Mouse (Mus musculus): Measurements from ENCODE around the gene Plac1.
"Not testable (repeated sequence)": the region's sequence is repeated elsewhere in the genome, so short reads cannot be mapped to it uniquely, and the experiment has no call there.

Plac1 gene

GRCm38 (mm10) chrX:53240011-53240410 is at the start of gene Plac1:
TSS of gene Plac1 (minus strand) at chrX:53240111.
- no peak for DNase-seq (ENCODE audit: low spot score)

- no peak for DNase-seq (ENCODE audit: low spot score)
Observed at GRCm38 (mm10) chrX:53287924-53288323, 48.0 kb upstream of the Plac1 start.

GRCm38 (mm10) chrX:53273124-53273523 is 33.2 kb upstream of the Plac1 start, which contains the start of gene Fam122c:
TSS of gene Fam122c (plus strand) at chrX:53273424.
- DNase-seq (ENCODE audit: low spot score) = no peak

- not testable (repeated sequence) for DNase-seq (ENCODE audit: low spot score)
Observed at GRCm38 (mm10) chrX:53271628-53272027, 31.7 kb upstream of the Plac1 start.

- DNase-seq (ENCODE audit: low spot score) = no peak
Observed at GRCm38 (mm10) chrX:53270063-53270432, 30.1 kb upstream of the Plac1 start.

- DNase-seq (ENCODE audit: low spot score) = peak; percentile 92
Observed at GRCm38 (mm10) chrX:53269289-53270062, 29.6 kb upstream of the Plac1 start, which contains the start of gene Fam122b. TSS of gene Fam122b (minus strand) at chrX:53269805.

GRCm38 (mm10) chrX:53268856-53269255 is 28.9 kb upstream of the Plac1 start:
- DNase-seq (ENCODE audit: low spot score) = peak; percentile 62

- DNase-seq (ENCODE audit: low spot score) = no peak
Observed at GRCm38 (mm10) chrX:53266186-53266585, 26.3 kb upstream of the Plac1 start.

- peak; percentile 14 for DNase-seq (ENCODE audit: low spot score)
Observed at GRCm38 (mm10) chrX:53255195-53255594, 15.3 kb upstream of the Plac1 start.

GRCm38 (mm10) chrX:53237971-53238370 is 1.9 kb downstream of the Plac1 start:
- no peak for DNase-seq (ENCODE audit: low spot score)

- DNase-seq (ENCODE audit: low spot score) = no peak
Observed at GRCm38 (mm10) chrX:53236404-53236803, 3.5 kb downstream of the Plac1 start.

- DNase-seq (ENCODE audit: low spot score) = peak; percentile 25
Observed at GRCm38 (mm10) chrX:53233689-53234088, 6.2 kb downstream of the Plac1 start.

GRCm38 (mm10) chrX:53231965-53232364 is 7.9 kb downstream of the Plac1 start:
- no peak for DNase-seq (ENCODE audit: low spot score)

GRCm38 (mm10) chrX:53224353-53224944 is 15.5 kb downstream of the Plac1 start:
- no peak for DNase-seq (ENCODE audit: low spot score)

- DNase-seq (ENCODE audit: low spot score) = no peak
Observed at GRCm38 (mm10) chrX:53220855-53221254, 19.1 kb downstream of the Plac1 start.

GRCm38 (mm10) chrX:53214557-53215229 is 25.2 kb downstream of the Plac1 start:
- no peak for DNase-seq (ENCODE audit: low spot score)

- peak; percentile 18 for DNase-seq (ENCODE audit: low spot score)
Observed at GRCm38 (mm10) chrX:53213838-53214237, 26.1 kb downstream of the Plac1 start.

- no peak for DNase-seq (ENCODE audit: low spot score)
Observed at GRCm38 (mm10) chrX:53212485-53212884, 27.4 kb downstream of the Plac1 start.

- DNase-seq (ENCODE audit: low spot score) = peak; percentile 18
Observed at GRCm38 (mm10) chrX:53211756-53212483, 28.0 kb downstream of the Plac1 start.

GRCm38 (mm10) chrX:53209431-53209830 is 30.5 kb downstream of the Plac1 start:
- no peak for DNase-seq (ENCODE audit: low spot score)

GRCm38 (mm10) chrX:53204690-53205311 is 35.1 kb downstream of the Plac1 start:
- peak; percentile 60 for DNase-seq (ENCODE audit: low spot score)

GRCm38 (mm10) chrX:53201616-53202015 is 38.3 kb downstream of the Plac1 start:
- DNase-seq (ENCODE audit: low spot score) = no peak

Measured in lung, postnatal 25 days (tissue).